Mouse (Mus musculus) midbrain, postnatal 0 days (tissue): ENCODE results near the gene Eef2kmt. TPM values are rescaled to one million over a fixed set of nuclear protein-coding genes. Genes with fewer than 3 reads are reported as not detected.

ENCODE experiments used
- ATAC-seq: fragments of 200-750 bp; cut with Nextera tagmentation; 2 replicates; pipeline ENCODE4 v1.8.0; 2017; ENCODE audit warnings: moderate number of reproducible peaks, mild to moderate bottlenecking, moderate TSS enrichment, moderate library complexity; ENCODE audit not compliant: low FRiP score
- DNase-seq: peaks from one replicate; pipeline ENCODE4 v3.0.0-alpha.2; 2015; ENCODE audit warnings: low spot score
- H3K27ac ChIP-seq: fragments of 300-500 bp; sonication (generic); 2 replicates; pipeline ENCODE4 v1.5.1; 2014; ENCODE audit warnings: low read depth, mild to moderate bottlenecking, low read length, mixed read lengths
- H3K27me3 ChIP-seq: fragments of 300-500 bp; sonication (generic); 2 replicates; pipeline ENCODE4 v1.6.1; 2014; ENCODE audit warnings: low read length, control low read depth, mixed read lengths; ENCODE audit not compliant: insufficient read depth
- H3K36me3 ChIP-seq: fragments of 300-500 bp; sonication (generic); 2 replicates; pipeline ENCODE4 v1.6.1; 2014; ENCODE audit warnings: low read length, control low read depth, mixed read lengths; ENCODE audit not compliant: insufficient read depth
- H3K4me1 ChIP-seq: fragments of 300-500 bp; sonication (generic); 2 replicates; pipeline ENCODE4 v1.6.1; 2014; ENCODE audit warnings: mild to moderate bottlenecking, control low read depth, antibody characterized with exemption, low read length, mixed read lengths; ENCODE audit not compliant: insufficient read depth
- H3K4me2 ChIP-seq: fragments of 300-500 bp; sonication (generic); 2 replicates; pipeline ENCODE4 v1.6.1; 2014; ENCODE audit warnings: low read depth, mild to moderate bottlenecking, low read length, mixed read lengths; ENCODE audit not compliant: poor library complexity, severe bottlenecking
- H3K4me3 ChIP-seq: fragments of 300-500 bp; sonication (generic); 2 replicates; pipeline ENCODE4 v1.5.1; 2014; ENCODE audit warnings: low read depth, mild to moderate bottlenecking, low read length, moderate library complexity
- H3K9ac ChIP-seq: fragments of 300-500 bp; sonication (generic); replicated peaks from 2 replicates; pipeline ENCODE4 v1.6.1; 2014; ENCODE audit warnings: mild to moderate bottlenecking, low read length, moderate library complexity, mixed read lengths; ENCODE audit not compliant: poor library complexity, severe bottlenecking
- H3K9me3 ChIP-seq: fragments of 300-500 bp; sonication (generic); 2 replicates; pipeline ENCODE4 v1.6.1; 2016; ENCODE audit warnings: low read length, control low read depth
- CTCF ChIP-seq: IDR thresholded peaks from 2 replicates; pipeline ENCODE4 v1.5.1; 2016; ENCODE audit warnings: antibody characterized with exemption, mild to moderate bottlenecking
- WGBS: fragments of 180-500 bp; shearing (Covaris S2); extraction: QIAGEN DNeasy Blood & Tissue Kit; methylation state at CpG from one replicate; pipeline ENCODE4 v1.1.7; 2014; 5-methylcytosine and 5-hydroxymethylcytosine counted together
- polyA plus RNA-seq: library from polyadenylated mRNA; unstranded; fragments of >200 nt; fragmentation: Nextera tagmentation; extraction: Ambion mirVana; gene quantifications from 2 replicates; pipeline ENCODE4 v1.2.1, GENCODE M21; 2015
- total RNA-seq: library from RNA; depleted of rRNA; stranded (reverse); fragments of >200 nt; gene quantifications from 2 replicates; pipeline ENCODE4 v1.2.3, GENCODE M21; 2014

Eef2kmt gene
- total and polyA plus RNA-seq, 2 experiments from 2014 or later = 5.8 to 6.1 TPM

DNA sequence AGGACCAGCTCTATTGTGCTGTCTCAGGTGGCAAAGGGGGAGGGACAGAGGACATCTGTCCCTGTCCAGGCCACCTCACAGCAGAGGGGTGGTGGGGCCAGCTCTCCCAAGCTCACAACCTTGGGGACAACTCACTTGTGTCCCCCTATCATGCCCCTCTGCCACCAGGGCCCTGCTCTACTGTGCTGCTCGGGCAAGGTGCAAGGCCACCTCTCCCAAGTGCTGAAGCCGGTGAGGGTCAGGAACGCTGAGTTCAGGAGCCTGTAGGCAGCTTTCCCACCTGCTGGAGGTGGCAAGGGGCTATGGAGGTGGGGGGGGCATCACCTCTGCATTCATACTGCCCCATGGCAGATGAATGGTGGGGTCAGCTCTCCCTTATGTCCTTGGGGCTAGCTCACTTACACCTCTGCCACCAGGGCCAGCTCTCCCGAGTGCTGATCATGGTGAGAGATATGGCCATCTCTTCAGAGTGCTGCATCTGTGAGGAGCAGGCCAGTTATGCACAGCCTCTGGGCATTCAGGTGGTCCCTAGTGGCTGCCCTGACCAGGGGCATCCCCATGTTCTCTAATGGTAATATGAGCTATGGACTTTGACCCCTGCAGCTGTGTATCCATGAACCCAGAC is 15.7 kb upstream of the Eef2kmt start:
- no peaks in the 10 kb centered on the region for H3K27me3 ChIP-seq

GRCm38 (mm10) chr16:5263926-5264325 is 8.1 kb upstream of the Eef2kmt start:
- Histone ChIP-seq H3K9me3 (0 out of 2 replicates have a peak, but pooled peaks cover 3% of the 10 kb centered on the region), H3K4me2 (no peak overlapping the region), H3K4me3 (no peak overlapping the region), H3K27ac (no peak overlapping the region), H3K36me3 (no peaks in the 10 kb centered on the region), H3K9ac (no peak overlapping the region), H3K4me1 (no peaks in the 10 kb centered on the region), H3K27me3 (no peaks in the 10 kb centered on the region)
- no peak for TF ChIP-seq CTCF
- no peak for DNase-seq
- ATAC-seq = no peak
- 89% methylated on average over 7 of the region's 7 CpGs for WGBS

More for the DNA sequence above, 15.7 kb upstream of the Eef2kmt start:
- Histone ChIP-seq H3K4me3 (no peak overlapping the region), H3K36me3 (no peaks in the 10 kb centered on the region), H3K9me3 (no peaks in the 10 kb centered on the region), H3K4me1 (no peaks in the 10 kb centered on the region), H3K4me2 (no peak overlapping the region), H3K9ac (no peak overlapping the region), H3K27ac (no peak overlapping the region)
- ATAC-seq (no peak), DNase-seq (no peak)
- TF ChIP-seq CTCF = no peak
- WGBS = 89% methylated on average over 4 of the region's 4 CpGs

DNA sequence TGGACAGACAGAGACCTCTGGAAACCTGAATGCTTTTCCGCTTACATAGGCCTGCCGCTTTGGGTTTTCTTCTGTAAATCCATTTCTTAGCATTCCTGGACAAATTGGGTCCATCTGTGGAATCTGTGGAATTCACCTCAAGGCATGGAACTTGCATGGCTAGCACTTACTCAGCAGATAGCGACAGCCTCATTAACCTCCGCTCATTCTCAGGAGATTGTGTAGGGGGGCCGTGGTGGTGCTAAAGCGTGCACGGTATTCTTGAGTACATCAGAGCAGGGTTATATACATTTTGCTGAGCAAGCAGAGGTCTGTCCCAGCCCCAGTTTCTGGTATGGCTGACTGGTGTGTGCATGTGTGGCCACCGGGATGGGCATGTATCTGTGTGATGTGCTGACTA is 7.4 kb upstream of the Eef2kmt start:
- no peak overlapping the region for H3K9ac ChIP-seq
- H3K36me3 ChIP-seq = no peaks in the 10 kb centered on the region
- H3K27ac ChIP-seq = no peak overlapping the region
- H3K27me3 ChIP-seq = no peaks in the 10 kb centered on the region
- H3K9me3 ChIP-seq = 0 out of 2 replicates have a peak, but pooled peaks cover 3% of the 10 kb centered on the region
- no peak for TF ChIP-seq CTCF
- H3K4me3 ChIP-seq = no peak overlapping the region
- 84% methylated on average over 8 of the region's 8 CpGs for WGBS
- no peak overlapping the region for H3K4me2 ChIP-seq
- no peaks in the 10 kb centered on the region for H3K4me1 ChIP-seq
- no peak for DNase-seq
- no peak for ATAC-seq

- ATAC-seq = no peak
- no peaks in the 10 kb centered on the region for H3K9me3 ChIP-seq
- 0 out of 2 replicates have a peak overlapping the region, but pooled peaks have one; percentile 43 for H3K27ac ChIP-seq
- no peak for TF ChIP-seq CTCF
- 3% methylated on average over 27 of the region's 27 CpGs for WGBS
- H3K4me2 ChIP-seq = peak overlapping the region; percentile 83
- peak overlapping the region; percentile 51 for H3K4me3 ChIP-seq
- DNase-seq = no peak
- H3K4me1 ChIP-seq = no peaks in the 10 kb centered on the region; the same call in 1 of the 2 replicates
- H3K9ac ChIP-seq = peak overlapping the region; percentile 44
- H3K36me3 ChIP-seq = no peaks in the 10 kb centered on the region
- H3K27me3 ChIP-seq = no peaks in the 10 kb centered on the region
Observed at GRCm38 (mm10) chr16:5255081-5255740, 572 bp downstream of the Eef2kmt start.

DNA sequence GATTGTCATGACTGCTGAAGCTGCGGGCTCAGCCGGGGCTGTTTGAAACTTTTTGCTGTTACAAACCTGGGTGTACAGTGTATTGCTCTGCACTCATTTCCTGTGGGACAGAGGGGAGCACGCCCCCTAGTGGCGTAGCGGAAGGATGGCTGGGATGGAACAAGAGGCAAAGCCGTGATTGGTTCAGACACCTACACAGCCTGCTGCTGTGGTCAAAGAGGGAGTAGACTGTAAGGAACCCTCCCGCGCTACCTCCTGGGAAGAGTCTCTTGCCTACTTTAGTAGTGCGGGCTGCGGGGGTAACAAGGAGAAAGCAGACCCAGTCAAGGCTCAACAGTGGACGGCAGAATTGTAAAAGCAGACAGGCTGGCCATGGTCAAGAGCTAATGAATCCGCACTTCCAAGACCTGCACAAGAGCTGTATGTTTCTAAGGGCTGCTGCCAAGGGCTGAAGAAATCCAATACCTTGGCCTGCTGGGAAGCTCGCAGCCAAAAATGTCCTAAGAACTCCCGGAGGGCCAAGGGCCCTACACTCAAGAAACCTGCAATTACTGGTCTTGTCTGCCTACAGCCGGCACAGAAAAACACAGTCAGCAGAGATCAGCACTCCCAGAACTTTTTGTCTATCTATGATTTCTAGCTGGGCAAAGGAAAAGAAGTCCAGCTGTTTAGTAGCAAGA is 1.3 kb downstream of the Eef2kmt start:
- Histone ChIP-seq H3K9me3 (no peaks in the 10 kb centered on the region), H3K27me3 (no peaks in the 10 kb centered on the region), H3K4me3 (peak overlapping the region; percentile 51; the same call in 1 of the 2 replicates), H3K9ac (peak overlapping the region; percentile 44; the same call in 1 of the 2 replicates), H3K4me2 (peak overlapping the region; percentile 83), H3K27ac (no peak overlapping the region), H3K4me1 (no peaks in the 10 kb centered on the region; the same call in 1 of the 2 replicates), H3K36me3 (no peaks in the 10 kb centered on the region)
- DNase-seq (peak; percentile 78), ATAC-seq (peak; percentile 5; the same call in 1 of the 2 replicates)
- peak; percentile 88 for TF ChIP-seq CTCF
- WGBS = 6% methylated on average over 15 of the region's 15 CpGs

- H3K27ac ChIP-seq = no peak overlapping the region
- no peak for DNase-seq
- 98% methylated on average over 2 of the region's 2 CpGs for WGBS
- no peaks in the 10 kb centered on the region for H3K9me3 ChIP-seq
- no peak overlapping the region for H3K4me3 ChIP-seq
- H3K4me2 ChIP-seq = no peak overlapping the region
- no peak for ATAC-seq
- no peaks in the 10 kb centered on the region; the same call in 1 of the 2 replicates for H3K4me1 ChIP-seq
- peaks cover 22% of the 10 kb centered on the region; the same call in 1 of the 2 replicates for H3K36me3 ChIP-seq
- H3K27me3 ChIP-seq = no peaks in the 10 kb centered on the region
- no peak overlapping the region for H3K9ac ChIP-seq
- TF ChIP-seq CTCF = no peak
Observed at GRCm38 (mm10) chr16:5252260-5252659, 3.5 kb downstream of the Eef2kmt start.
